Mouse (Mus musculus): ENCODE measurements around the gene Htra1.

GRCm38 (mm10) chr7:131019181-131019580, 83.3 kb downstream of the Htra1 start:
- no peak for TF ChIP-seq CTCF (IDR thresholded peaks at IDR 0.05; ENCODE audit: control insufficient read depth, insufficient read depth, insufficient read length)
- TF ChIP-seq USF1 (IDR thresholded peaks at IDR 0.05; ENCODE audit: low read depth) = no peak
- TF ChIP-seq MYOG (IDR thresholded peaks at IDR 0.05; ENCODE audit: control insufficient read depth, extremely low read depth, insufficient read length) = no peak
- no peak for TF ChIP-seq MAX (IDR thresholded peaks at IDR 0.05)
- TF ChIP-seq MYOD1 (IDR thresholded peaks at IDR 0.05; ENCODE audit: control insufficient read depth, insufficient read length, low read depth) = no peak
- TF ChIP-seq CEBPB (IDR thresholded peaks at IDR 0.05; ENCODE audit: low read depth) = no peak
